Mouse (Mus musculus): ENCODE measurements around the gene Dhx38. TPM values are rescaled to one million over a fixed set of nuclear protein-coding genes. Genes with fewer than 3 reads are reported as not detected.

The Dhx38 gene
- total RNA-seq, 2 experiments from 2014 or later, result 6.1 to 18.2 TPM

DNA sequence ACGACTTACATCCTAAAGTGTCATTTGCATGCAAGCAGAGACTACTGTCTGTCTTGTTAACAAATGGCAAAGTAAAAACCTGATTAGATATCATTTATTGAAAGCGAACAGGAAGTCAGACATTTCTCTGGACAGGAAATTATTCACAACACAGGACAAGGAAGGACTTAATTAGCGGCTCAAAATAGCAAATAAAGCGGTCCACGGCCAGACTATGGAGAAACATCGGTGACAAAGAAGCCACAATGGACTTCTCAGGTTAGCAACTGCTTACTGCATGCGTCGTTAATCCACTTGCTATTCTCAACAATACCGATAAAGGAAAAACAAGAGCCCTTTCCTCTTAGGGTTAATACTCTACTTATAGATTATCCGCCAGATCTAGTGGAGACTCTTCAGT, 895 bp downstream of the Dhx38 start:
- no peak for ATAC-seq (replicated peaks; ENCODE audit: low FRiP score, poor library complexity, severe bottlenecking)

DNA sequence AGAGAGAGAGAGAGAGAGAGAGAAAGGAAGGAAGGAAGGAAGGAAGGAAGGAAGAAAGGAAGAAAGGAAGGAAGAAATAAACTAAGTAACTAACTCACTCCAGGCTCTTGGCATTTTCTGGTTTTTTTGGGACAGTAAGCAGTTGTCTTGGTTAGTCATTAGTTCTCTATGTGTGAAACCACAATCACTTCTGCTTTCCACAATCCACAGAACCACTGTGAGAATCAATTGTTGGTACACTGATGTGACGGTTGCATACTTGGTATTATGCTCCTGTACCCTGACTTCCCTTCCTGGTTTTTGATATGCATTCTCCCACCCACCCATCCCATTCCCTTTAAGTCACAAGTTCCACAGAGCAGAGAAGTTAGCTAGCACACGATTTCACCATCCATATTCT, 1.8 kb downstream of the Dhx38 start:
- ATAC-seq (replicated peaks; ENCODE audit: low FRiP score, poor library complexity, severe bottlenecking), result no peak

DNA sequence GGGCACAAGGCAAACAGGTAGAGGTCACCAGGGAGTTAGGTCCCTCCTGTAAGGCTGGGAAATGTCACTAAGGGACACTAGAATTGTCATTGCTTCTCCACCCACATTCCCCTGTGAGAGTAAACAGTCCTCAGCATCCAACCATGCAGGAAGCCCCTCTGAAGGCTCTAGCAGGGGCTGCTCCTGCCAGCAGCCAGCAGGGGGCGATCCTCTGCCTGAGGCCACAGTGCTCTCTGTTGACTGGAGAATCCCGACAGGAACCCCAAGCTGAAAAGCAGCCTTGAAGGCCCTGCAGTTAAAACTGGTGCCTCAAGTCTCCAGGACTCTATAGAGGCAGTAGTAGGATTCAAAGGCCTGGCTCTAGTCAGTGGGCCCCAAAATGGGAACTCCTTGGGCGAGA, 14.0 kb downstream of the Dhx38 start:
- peak; percentile 48; the same call in 1 of the 2 replicates for ATAC-seq (replicated peaks; ENCODE audit: low FRiP score, poor library complexity, severe bottlenecking)

DNA sequence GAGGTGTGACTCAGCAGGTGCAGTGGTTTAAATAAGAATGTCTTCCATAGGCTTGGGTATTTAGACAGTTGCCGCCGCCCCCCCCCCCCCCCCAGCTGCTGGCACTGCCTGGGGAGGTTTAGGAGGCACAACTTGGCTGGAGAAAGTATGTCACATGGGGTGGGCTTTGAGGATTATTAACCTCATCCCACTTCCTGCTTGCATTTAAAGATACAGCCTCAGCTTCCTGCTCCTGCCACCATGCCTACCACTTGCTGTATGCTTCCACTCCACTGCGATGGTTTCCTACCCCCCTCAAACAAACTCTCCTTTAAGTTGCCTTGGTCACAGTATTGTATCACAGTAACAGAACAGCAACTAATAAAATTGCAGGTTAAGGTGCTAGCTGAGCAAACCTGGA, 21.6 kb downstream of the Dhx38 start:
- no peak for ATAC-seq (replicated peaks; ENCODE audit: low FRiP score, poor library complexity, severe bottlenecking)

DNA sequence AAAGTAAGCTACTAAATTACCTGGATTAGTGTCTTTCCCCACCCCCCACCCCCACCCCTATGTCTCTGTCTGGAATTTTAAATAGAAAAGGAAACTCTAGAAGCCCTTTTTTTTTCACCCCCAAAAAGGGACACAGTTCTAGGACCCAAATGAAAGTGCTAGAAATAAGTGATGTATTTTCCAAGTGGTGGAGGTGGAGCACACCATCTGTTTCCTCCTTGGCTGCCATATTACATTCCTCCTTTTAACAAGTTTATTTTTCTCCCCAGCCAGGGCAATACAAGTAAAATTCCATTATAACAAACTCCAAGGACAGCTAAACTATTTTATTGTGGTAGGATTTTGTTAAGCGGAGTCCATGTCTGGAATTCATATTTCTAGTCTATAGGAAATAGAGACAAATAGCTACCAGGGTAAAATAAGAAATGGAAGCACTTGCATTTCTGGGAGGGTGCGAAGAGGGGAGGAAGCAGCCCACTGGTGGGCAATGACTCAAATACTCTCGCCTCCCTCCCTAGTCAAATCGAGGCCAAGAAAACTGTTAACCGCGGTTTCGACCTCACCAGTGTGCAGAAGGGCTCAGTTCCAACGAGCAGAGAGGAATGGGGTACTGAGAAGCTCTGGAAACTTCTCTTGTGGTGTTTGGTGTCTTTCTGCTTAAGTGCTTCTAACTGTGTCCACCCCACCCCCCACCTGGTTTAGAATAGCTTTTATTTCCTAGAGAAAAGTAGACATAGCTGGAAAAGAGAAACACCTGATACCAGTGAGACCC, 22.7 kb downstream of the Dhx38 start:
- no peak for ATAC-seq (replicated peaks; ENCODE audit: low FRiP score, poor library complexity, severe bottlenecking)

DNA sequence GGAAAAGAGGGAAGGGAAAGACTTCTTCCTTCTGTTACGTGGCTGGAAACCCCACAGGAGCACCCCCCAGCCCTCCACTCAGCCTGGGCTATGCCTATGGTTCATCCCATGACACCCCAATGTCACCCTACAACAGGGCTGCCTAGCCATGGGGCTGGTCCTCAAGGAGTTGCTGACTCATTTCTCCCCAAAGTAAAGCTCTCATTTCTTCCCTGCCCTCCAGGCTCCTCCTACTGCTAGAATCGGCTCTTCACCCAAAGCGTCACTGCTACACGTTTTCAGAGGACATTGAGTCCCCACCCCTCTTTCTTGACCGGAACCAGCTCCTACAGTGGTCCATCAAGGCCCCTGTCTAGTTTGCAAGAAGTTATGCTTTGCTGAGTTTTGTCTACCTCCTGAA, 23.5 kb downstream of the Dhx38 start:
- no peak for ATAC-seq (replicated peaks; ENCODE audit: low FRiP score, poor library complexity, severe bottlenecking)

DNA sequence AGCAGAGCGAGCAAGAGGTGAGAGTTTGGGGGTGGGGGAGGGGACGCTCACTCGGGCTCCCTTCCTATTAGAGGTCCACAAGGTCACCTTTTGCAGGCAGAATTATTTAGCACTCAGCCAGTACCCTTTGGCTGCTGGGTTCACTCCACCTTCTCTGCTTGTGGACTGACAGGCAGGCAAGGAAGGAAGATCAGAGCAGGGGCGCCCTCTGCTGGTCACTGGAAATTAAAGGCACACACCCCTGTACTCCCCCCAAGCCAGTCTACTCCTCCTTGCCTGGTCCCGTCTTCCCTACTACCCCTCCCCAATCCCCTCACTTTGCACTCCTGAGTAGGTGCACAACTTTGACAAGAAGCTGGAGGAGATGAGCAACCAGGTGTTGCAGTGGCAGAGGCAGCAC, 29.0 kb downstream of the Dhx38 start:
- ATAC-seq (replicated peaks; ENCODE audit: low FRiP score, poor library complexity, severe bottlenecking), result peak; percentile 73

DNA sequence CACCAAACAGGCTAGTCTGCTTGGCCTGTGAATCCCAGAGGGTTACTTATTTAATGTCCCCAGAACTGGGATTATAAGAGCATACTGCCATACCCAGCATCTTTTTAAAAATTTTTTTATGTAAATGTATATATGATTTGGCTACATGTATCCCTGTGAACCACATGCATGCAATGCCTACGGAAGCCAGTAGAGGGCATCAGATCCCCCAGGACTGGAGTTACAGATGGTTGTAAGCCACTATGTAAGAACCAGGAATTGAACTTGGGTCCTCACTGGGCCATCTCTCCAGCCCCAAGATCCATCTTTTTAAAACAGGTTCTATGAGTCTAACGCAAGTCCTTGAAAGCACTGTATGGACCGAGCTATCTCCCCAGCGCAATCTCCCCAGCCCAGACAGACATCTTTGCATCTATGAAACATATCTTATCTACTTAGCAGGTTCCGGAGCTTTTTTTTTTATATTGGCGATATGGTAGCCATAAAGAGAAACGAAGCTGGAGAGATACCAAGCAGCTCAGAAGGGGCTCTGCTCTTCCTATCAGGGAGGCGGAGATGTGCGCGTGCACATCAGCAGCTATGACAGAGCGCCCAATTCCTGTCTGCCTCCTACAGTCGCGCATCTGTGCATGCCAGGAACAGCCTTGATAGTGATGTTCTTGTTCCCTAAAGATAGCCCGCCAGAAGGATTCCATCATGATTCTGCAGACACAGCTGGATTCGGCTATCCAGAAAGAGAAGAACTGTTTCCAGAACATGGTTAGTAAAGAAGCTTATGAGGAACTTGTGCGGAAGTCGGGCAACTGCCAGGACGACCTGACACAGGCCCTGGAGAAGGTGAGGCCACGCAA, 30.3 kb downstream of the Dhx38 start:
- ATAC-seq (replicated peaks; ENCODE audit: low FRiP score, poor library complexity, severe bottlenecking), result peak; percentile 53; the same call in 1 of the 2 replicates

DNA sequence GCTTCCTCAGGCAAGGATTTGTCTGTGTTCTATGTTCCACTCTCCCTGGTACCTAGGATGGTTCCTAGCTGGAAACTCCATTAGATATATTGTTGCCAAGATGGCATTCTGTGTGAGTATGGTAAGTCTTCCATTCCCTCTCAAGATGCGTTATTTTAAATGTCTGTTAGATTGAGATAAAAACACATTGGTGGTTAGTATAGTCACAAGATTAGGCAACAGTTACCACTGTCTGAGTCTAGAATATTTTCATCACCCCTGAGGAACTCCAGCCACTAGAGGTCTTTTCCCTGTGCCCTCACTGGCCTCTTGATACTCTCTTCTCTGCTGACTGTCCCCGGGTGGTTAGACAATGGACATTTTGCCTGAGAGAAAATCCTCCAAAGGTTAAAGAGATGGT, 41.7 kb downstream of the Dhx38 start:
- no peak for ATAC-seq (replicated peaks; ENCODE audit: low FRiP score, poor library complexity, severe bottlenecking)

DNA sequence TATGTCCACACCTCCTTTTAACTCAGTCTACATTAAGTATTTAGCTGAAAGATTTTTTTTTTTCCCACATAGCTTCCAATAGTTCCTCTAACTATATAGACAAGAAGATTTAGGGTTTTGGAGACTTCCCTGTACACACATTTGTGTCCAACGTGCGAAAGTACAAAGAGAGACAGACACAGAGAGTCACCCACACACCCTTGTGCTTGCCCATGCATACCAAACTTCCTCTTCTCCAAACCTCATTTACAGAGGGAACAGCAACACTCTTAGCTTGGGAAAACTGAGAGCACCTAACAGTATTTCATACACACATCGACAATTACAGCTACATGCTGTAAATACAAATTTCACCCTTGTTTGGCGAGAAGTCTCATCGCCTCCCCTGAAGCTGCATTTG, 60.1 kb downstream of the Dhx38 start:
- ATAC-seq (replicated peaks; ENCODE audit: low FRiP score, poor library complexity, severe bottlenecking), result no peak

DNA sequence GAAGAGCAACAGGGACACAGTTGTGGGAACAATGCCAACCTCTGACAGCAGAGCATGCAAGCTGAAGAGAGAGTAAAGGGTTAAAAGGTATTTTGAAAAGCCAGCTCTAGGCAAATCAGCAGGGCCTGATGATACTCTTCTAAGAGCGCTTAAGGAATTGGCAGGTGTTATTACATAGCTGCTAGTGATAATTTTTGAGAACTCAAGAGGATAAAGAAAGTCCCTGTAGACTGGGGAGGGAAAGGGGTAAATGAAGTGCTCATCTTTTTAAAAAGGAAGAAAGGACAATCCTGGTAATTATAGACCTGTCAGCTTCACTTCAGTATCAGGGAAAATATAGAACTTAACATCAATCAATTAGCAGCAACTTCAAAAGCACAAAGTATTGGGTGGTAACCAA, 62.1 kb downstream of the Dhx38 start:
- ATAC-seq (replicated peaks; ENCODE audit: low FRiP score, poor library complexity, severe bottlenecking), result no peak

DNA sequence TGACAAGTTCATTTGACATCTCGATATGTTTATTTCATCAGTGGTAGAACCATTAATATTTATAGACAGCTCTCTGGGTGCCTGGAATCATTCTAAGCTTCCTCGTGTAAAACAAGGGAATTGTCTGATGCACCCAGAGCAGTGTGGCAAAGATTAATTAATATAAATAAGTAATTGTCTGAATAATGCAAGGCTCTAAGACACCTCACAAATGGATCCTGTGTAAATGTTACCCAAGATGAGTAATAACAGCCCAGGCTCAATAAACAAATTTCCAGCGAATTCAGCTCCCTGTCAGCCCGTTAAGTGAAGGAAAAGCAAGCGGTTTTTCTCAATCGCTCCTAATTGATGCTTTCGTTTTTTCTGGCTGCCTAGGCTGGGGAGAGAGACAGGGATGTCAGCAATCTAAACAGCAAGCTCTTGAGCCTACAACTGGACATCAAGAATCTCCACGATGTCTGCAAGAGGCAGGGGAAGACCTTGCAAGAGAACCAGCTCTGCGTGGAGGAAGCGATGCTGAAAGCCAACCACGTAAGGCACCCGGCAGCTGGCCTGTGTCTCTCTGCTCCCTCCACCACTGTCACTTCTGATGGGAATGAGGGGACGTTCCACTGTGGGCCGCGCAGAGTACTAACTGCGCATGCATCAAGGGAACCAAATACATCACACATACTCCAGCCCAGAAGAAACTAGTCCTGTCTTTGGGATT, 66.5 kb downstream of the Dhx38 start:
- no peak for ATAC-seq (replicated peaks; ENCODE audit: low FRiP score, poor library complexity, severe bottlenecking)

Other genes starting within 250 kb of the Dhx38 start
- gene Pmfbp1, start 71.8 kb downstream of the Dhx38 start, total RNA-seq (2015; ENCODE audit: low replicate concordance), result not detected in 2 replicates
- gene Pmfbp1, start 71.8 kb downstream of the Dhx38 start, total RNA-seq (2017; ENCODE audit: low replicate concordance), result not detected in 2 replicates
- gene Txnl4b, start within 50 bp of the Dhx38 start, total RNA-seq (2015; ENCODE audit: low replicate concordance), result 1.9 and 3.6 TPM in 2 replicates
- gene Txnl4b, start within 50 bp of the Dhx38 start, total RNA-seq (2017; ENCODE audit: low replicate concordance), result 3.8 and 4.3 TPM in 2 replicates
- 99.9 and 127 TPM in 2 replicates for gene Hp, start 13.3 kb upstream of the Dhx38 start, total RNA-seq (2015; ENCODE audit: low replicate concordance)
- gene Hp, start 13.3 kb upstream of the Dhx38 start, total RNA-seq (2017; ENCODE audit: low replicate concordance), result 102 and 125 TPM in 2 replicates
- gene Dhodh, start 42.8 kb upstream of the Dhx38 start, total RNA-seq (2015; ENCODE audit: low replicate concordance), result 0.77 and 4.8 TPM in 2 replicates
- gene Dhodh, start 42.8 kb upstream of the Dhx38 start, total RNA-seq (2017; ENCODE audit: low replicate concordance), result 4.0 and 4.3 TPM in 2 replicates
- gene Pkd1l3, start 48.7 kb upstream of the Dhx38 start, total RNA-seq (2015; ENCODE audit: low replicate concordance), result 0.38 TPM in 1 of 2 replicates, not detected in the other
- gene Pkd1l3, start 48.7 kb upstream of the Dhx38 start, total RNA-seq (2017; ENCODE audit: low replicate concordance), result not detected in 2 replicates
- 34.6 and 41.8 TPM in 2 replicates for gene Ist1, start 127.4 kb upstream of the Dhx38 start, total RNA-seq (2015; ENCODE audit: low replicate concordance)
- 38.2 and 45.8 TPM in 2 replicates for gene Ist1, start 127.4 kb upstream of the Dhx38 start, total RNA-seq (2017; ENCODE audit: low replicate concordance)
- 1.7 and 5.9 TPM in 2 replicates for gene Zfp821, start 139.7 kb upstream of the Dhx38 start, total RNA-seq (2015; ENCODE audit: low replicate concordance)
- gene Zfp821, start 139.7 kb upstream of the Dhx38 start, total RNA-seq (2017; ENCODE audit: low replicate concordance), result 9.6 and 12.0 TPM in 2 replicates
- 1.3 and 5.6 TPM in 2 replicates for gene Atxn1l, start 171.9 kb upstream of the Dhx38 start, total RNA-seq (2015; ENCODE audit: low replicate concordance)
- 3.5 and 4.3 TPM in 2 replicates for gene Atxn1l, start 171.9 kb upstream of the Dhx38 start, total RNA-seq (2017; ENCODE audit: low replicate concordance)
- 35.7 and 85.7 TPM in 2 replicates for gene Ap1g1, start 212.7 kb upstream of the Dhx38 start, total RNA-seq (2015; ENCODE audit: low replicate concordance)
- gene Ap1g1, start 212.7 kb upstream of the Dhx38 start, total RNA-seq (2017; ENCODE audit: low replicate concordance), result 26.2 and 55.2 TPM in 2 replicates